Mouse (Mus musculus) hindbrain, postnatal 0 days (tissue): ENCODE measurements at regions not wholly inside any gene's neighbourhood (a gene's known extent, or its start where the extent isn't known, plus 50 kb on each side); places are given as distances from the start of the nearest gene placed in this dataset.

Experiments
- ATAC-seq: fragments of 200-750 bp; cut with Nextera tagmentation; 2 replicates; pipeline ENCODE4 v1.8.0; 2017; ENCODE audit warnings: mild to moderate bottlenecking, moderate TSS enrichment, moderate library complexity
- DNase-seq: peaks from one replicate; pipeline ENCODE4 v3.0.0-alpha.2; 2015; ENCODE audit warnings: low spot score
- H3K27ac ChIP-seq: fragments of 300-500 bp; sonication (generic); 2 replicates; pipeline ENCODE4 v1.5.1; 2014; ENCODE audit warnings: mild to moderate bottlenecking
- H3K27me3 ChIP-seq: fragments of 300-500 bp; sonication (generic); 2 replicates; pipeline ENCODE4 v1.6.1; 2014; ENCODE audit warnings: low read length, mixed read lengths; ENCODE audit not compliant: insufficient read depth
- H3K36me3 ChIP-seq: fragments of 300-500 bp; sonication (generic); 2 replicates; pipeline ENCODE4 v1.6.1; 2014; ENCODE audit warnings: low read length, mixed read lengths; ENCODE audit not compliant: insufficient read depth
- H3K4me1 ChIP-seq: fragments of 300-500 bp; sonication (generic); 2 replicates; pipeline ENCODE4 v1.6.1; 2014; ENCODE audit warnings: antibody characterized with exemption, low read length, mixed read lengths; ENCODE audit not compliant: insufficient read depth
- H3K4me2 ChIP-seq: fragments of 300-500 bp; sonication (generic); 2 replicates; pipeline ENCODE4 v1.6.1; 2014; ENCODE audit warnings: low read depth, mild to moderate bottlenecking, low read length, moderate library complexity, mixed read lengths
- H3K4me3 ChIP-seq: fragments of 300-500 bp; sonication (generic); 2 replicates; pipeline ENCODE4 v1.5.1; 2014; ENCODE audit warnings: low read length
- H3K9ac ChIP-seq: fragments of 300-500 bp; sonication (generic); replicated peaks from 2 replicates; pipeline ENCODE4 v1.6.1; 2014; ENCODE audit warnings: mild to moderate bottlenecking, low read length, moderate library complexity, mixed read lengths
- H3K9me3 ChIP-seq: fragments of 300-500 bp; sonication (generic); 2 replicates; pipeline ENCODE4 v1.6.1; 2016; ENCODE audit warnings: low read length, mixed read lengths
- CTCF ChIP-seq: IDR thresholded peaks from 2 replicates; pipeline ENCODE4 v1.5.1; 2016; ENCODE audit warnings: antibody characterized with exemption, control low read depth, low read depth
- WGBS: fragments of 180-500 bp; shearing (Covaris S2); extraction: QIAGEN DNeasy Blood & Tissue Kit; methylation state at CpG from one replicate; pipeline ENCODE4 v1.1.7; 2014; 5-methylcytosine and 5-hydroxymethylcytosine counted together

GRCm38 (mm10) chr15:67227456-67228164 lies 726.9 kb upstream of the Lrrc6 start:
- H3K4me2 ChIP-seq = no peak overlapping the region
- H3K27me3 ChIP-seq = no peaks in the 10 kb centered on the region
- no peak overlapping the region for H3K4me3 ChIP-seq
- ATAC-seq = no peak
- no peaks in the 10 kb centered on the region for H3K9me3 ChIP-seq
- no peaks in the 10 kb centered on the region for H3K4me1 ChIP-seq
- no peak overlapping the region for H3K27ac ChIP-seq
- WGBS = 81% methylated on average over 7 of the region's 7 CpGs
- no peak for DNase-seq
- no peak overlapping the region for H3K9ac ChIP-seq
- TF ChIP-seq CTCF = no peak
- no peaks in the 10 kb centered on the region for H3K36me3 ChIP-seq

GRCm38 (mm10) chr15:67226900-67227299 lies 726.2 kb upstream of the Lrrc6 start:
- Histone ChIP-seq H3K27me3 (no peaks in the 10 kb centered on the region), H3K36me3 (no peaks in the 10 kb centered on the region), H3K4me1 (no peaks in the 10 kb centered on the region), H3K9ac (no peak overlapping the region), H3K27ac (no peak overlapping the region), H3K4me2 (no peak overlapping the region), H3K9me3 (no peaks in the 10 kb centered on the region), H3K4me3 (no peak overlapping the region)
- TF ChIP-seq CTCF = no peak
- 53% methylated on average over 9 of the region's 9 CpGs for WGBS
- DNase-seq (peak; percentile 49), ATAC-seq (no peak)
